ENCODE assay signal across 8 mouse cellular contexts in genomic region chr16:84774761-84775231, GRCm38 (mm10). TPM values are rescaled to one million over a fixed set of nuclear protein-coding genes. Genes with fewer than 3 reads are reported as not detected.
DNase-seq lines count a peak whose midpoint lies in the region; ATAC-seq and TF ChIP-seq lines count a peak whose summit lies in the region.

No protein-coding gene starts in this region.

- 0 out of 2 replicates have a peak, but pooled peaks cover 4% of the 10 kb centered on the region for H3K9me3 ChIP-seq in forebrain, postnatal 0 days (ENCODE audit: low read length)
- 0 out of 2 replicates have a peak, but pooled peaks cover 5% of the 10 kb centered on the region for H3K9me3 ChIP-seq in hindbrain, embryonic 12.5 days (replicated peaks)

- 1% methylated on average over 23 of the region's 23 CpGs for WGBS in forebrain, postnatal 0 days
- under 1% methylated on average over 23 of the region's 23 CpGs for WGBS in hindbrain, embryonic 12.5 days

- peak; percentile 35 for ATAC-seq in forebrain, postnatal 0 days
- peak; percentile 36 for ATAC-seq in hindbrain, embryonic 12.5 days (ENCODE audit: low FRiP score)

- peak overlapping the region; percentile 63 for H3K4me3 ChIP-seq in forebrain, postnatal 0 days (ENCODE audit: low read depth, low read length)
- H3K4me3 ChIP-seq in hindbrain, embryonic 12.5 days = peak overlapping the region; percentile 70

- DNase-seq in CD4-positive, CD25-positive, alpha-beta regulatory T cell, adult 2 months (ENCODE audit: low read depth, low spot score) = peak; percentile 20
- peak; percentile 13 to 15 for DNase-seq in cerebellum, adult 18-20 months
- peak; percentile 77 for DNase-seq in forebrain, postnatal 0 days
- DNase-seq in layer of hippocampus, postnatal 36 days = peak; percentile 68 to 69
- DNase-seq in lung, postnatal 14 days = peak; percentile 27
- peak; percentile 77 to 81 for DNase-seq in right cerebral cortex, adult 2 months (ENCODE audit: low spot score in 2 of 2)
- no peak for DNase-seq in MN1 (ENCODE audit: low spot score)

- no peaks in the 10 kb centered on the region for H3K36me3 ChIP-seq in forebrain, postnatal 0 days (ENCODE audit: insufficient read depth)
- peaks cover 4% of the 10 kb centered on the region for H3K36me3 ChIP-seq in hindbrain, embryonic 12.5 days

- H3K9ac ChIP-seq in forebrain, postnatal 0 days = peak overlapping the region; percentile 61
- peak overlapping the region; percentile 80 for H3K9ac ChIP-seq in hindbrain, embryonic 12.5 days

- H3K4me1 ChIP-seq in forebrain, postnatal 0 days (ENCODE audit: insufficient read depth) = peaks cover 6% of the 10 kb centered on the region; the same call in 1 of the 2 replicates
- peaks cover 14% of the 10 kb centered on the region for H3K4me1 ChIP-seq in hindbrain, embryonic 12.5 days

- H3K4me2 ChIP-seq in forebrain, postnatal 0 days (ENCODE audit: low read depth) = peak overlapping the region; percentile 99
- peak overlapping the region; percentile 86 for H3K4me2 ChIP-seq in hindbrain, embryonic 12.5 days (replicated peaks)

- no peaks in the 10 kb centered on the region for H3K27me3 ChIP-seq in forebrain, postnatal 0 days (ENCODE audit: insufficient read depth, low read length)
- H3K27me3 ChIP-seq in hindbrain, embryonic 12.5 days = no peaks in the 10 kb centered on the region

- H3K27ac ChIP-seq in forebrain, postnatal 0 days (ENCODE audit: low read depth, low read length) = peak overlapping the region; percentile 76
- peak overlapping the region; percentile 95 for H3K27ac ChIP-seq in hindbrain, embryonic 12.5 days

- TF ChIP-seq CTCF in forebrain, postnatal 0 days (IDR thresholded peaks at IDR 0.05; ENCODE audit: low read depth) = no peak

RNA-seq across cellular contexts. Expression of gene Jam2, which starts 0.9 kb away (rescaled TPM):
- 17.4 and 22.4 TPM in 2 replicates for total RNA-seq in forebrain, postnatal 0 days (2014; rRNA removed)
- 18.6 and 23.2 TPM in 2 replicates for polyA plus RNA-seq in forebrain, postnatal 0 days (2015; fragmentation: Nextera tagmentation; extraction: Ambion mirVana)
- polyA plus RNA-seq in hindbrain, embryonic 12.5 days (2016; fragmentation: Nextera tagmentation; extraction: Ambion mirVana) = 45.3 and 47.8 TPM in 2 replicates
- total RNA-seq in layer of hippocampus, postnatal 36 days (2021) = 10 to 100 TPM; 21.2 to 22.3 TPM

RNA-seq across cellular contexts. Expression of gene Mrpl39, which starts 39.3 kb away (rescaled TPM):
- 37.8 and 74.6 TPM in 2 replicates for total RNA-seq in forebrain, postnatal 0 days (2014; rRNA removed)
- 34.5 and 35.4 TPM in 2 replicates for polyA plus RNA-seq in forebrain, postnatal 0 days (2015; fragmentation: Nextera tagmentation; extraction: Ambion mirVana)
- polyA plus RNA-seq in hindbrain, embryonic 12.5 days (2016; fragmentation: Nextera tagmentation; extraction: Ambion mirVana) = 42.7 and 47.0 TPM in 2 replicates
- 10 to 100 TPM; 22.6 to 22.9 TPM for total RNA-seq in layer of hippocampus, postnatal 36 days (2021)

RNA-seq across cellular contexts. Expression of gene Gabpa, which starts 59.9 kb away (rescaled TPM):
- 20.7 and 26.8 TPM in 2 replicates for total RNA-seq in forebrain, postnatal 0 days (2014; rRNA removed)
- 7.9 and 10.5 TPM in 2 replicates for polyA plus RNA-seq in forebrain, postnatal 0 days (2015; fragmentation: Nextera tagmentation; extraction: Ambion mirVana)
- 36.9 and 38.1 TPM in 2 replicates for polyA plus RNA-seq in hindbrain, embryonic 12.5 days (2016; fragmentation: Nextera tagmentation; extraction: Ambion mirVana)
- 10 to 100 TPM; 29.1 to 29.8 TPM for total RNA-seq in layer of hippocampus, postnatal 36 days (2021)
